Mouse (Mus musculus) granulocyte monocyte progenitor cell, adult 5-6 weeks (primary cell): Measurements from ENCODE around the gene Zfp592. TPM values are rescaled to one million over a fixed set of nuclear protein-coding genes. Genes with fewer than 3 reads are reported as not detected.

Experiments used
- ATAC-seq: replicated peaks from 2 replicates; pipeline ENCODE4 v1.8.0; 2016; ENCODE audit warnings: mild to moderate bottlenecking, moderate TSS enrichment, inconsistent platforms; ENCODE audit not compliant: poor library complexity, severe bottlenecking
- total RNA-seq, 2 experiments: library from RNA; stranded (forward) in 1 of 2; stranded (reverse) in 1 of 2; fragments of 200-712, 200-1000 nt in 1 of 2; fragments of >200 nt in 1 of 2; fragmentation: Nextera tagmentation in 1 of 2; gene quantifications; 2 replicates each; pipeline ENCODE4 v1.2.3; 2014 to 2017

The Zfp592 gene
- total RNA-seq, 2 experiments from 2014 or later, result 24.4 to 37.5 TPM

GRCm38 (mm10) chr7:80992631-80992979 is 876 bp upstream of the Zfp592 start:
- ATAC-seq, result no peak

- ATAC-seq, result peak; percentile 34
Observed at GRCm38 (mm10) chr7:80993834-80994662, 567 bp downstream of the Zfp592 start.

DNA sequence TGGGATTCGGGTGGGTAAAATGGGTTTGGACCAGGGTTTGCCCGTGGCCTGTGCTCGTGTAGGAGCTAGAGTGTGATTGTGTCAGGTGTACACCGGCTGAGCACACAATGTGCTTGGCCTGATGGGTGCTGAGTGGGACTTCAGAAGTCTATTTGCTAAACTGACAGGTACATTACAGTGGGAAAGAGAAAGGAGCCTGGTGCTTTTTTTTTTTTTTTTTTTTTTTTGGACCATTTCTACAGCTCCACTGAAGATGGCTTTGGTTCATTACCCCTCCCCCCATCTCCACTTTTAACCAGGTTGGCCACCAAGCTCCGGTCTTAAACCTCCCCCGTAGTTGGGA is 1.2 kb downstream of the Zfp592 start:
- ATAC-seq, result no peak

- ATAC-seq, result peak; percentile 66
Observed at GRCm38 (mm10) chr7:80995266-80996146, 2.0 kb downstream of the Zfp592 start.

DNA sequence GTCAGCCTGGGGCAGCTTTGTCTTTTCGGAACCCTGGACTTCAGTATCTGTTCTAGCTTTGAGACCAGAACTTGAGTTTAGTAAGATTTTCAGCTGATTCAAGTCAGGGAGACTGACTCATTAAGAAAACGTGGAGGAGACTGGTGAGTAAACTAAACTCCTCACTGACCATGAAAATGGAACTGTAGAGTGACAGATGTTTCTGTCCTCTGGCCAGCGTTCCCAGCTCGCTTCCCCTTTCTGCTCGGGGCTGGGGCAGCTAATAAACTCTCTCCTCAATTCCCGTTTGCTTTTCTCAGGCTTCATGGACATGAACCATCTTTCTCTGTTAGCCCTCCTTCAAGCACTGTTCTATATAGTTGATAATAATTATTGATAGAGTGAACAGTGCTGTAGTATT is 4.3 kb downstream of the Zfp592 start:
- peak; percentile 66 for ATAC-seq

DNA sequence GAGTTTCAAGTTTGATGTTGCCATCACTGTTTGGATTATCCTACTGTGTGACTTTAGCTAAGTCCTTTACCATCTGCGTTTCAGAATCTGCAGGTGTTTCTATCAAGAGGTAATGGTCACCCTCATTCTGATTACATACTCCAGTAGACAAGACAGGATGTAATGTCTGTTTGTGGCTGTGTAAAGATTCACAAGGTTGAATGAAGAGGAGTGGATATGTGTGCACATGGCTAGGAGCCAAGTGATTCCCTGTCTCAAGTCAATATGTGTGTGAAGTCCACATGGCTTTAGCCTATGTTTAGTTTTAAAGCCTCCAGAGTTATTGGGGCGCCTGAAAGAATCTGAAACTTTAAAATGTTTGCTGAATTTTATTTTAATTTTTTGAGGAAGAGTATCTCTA is 6.1 kb downstream of the Zfp592 start:
- no peak for ATAC-seq

DNA sequence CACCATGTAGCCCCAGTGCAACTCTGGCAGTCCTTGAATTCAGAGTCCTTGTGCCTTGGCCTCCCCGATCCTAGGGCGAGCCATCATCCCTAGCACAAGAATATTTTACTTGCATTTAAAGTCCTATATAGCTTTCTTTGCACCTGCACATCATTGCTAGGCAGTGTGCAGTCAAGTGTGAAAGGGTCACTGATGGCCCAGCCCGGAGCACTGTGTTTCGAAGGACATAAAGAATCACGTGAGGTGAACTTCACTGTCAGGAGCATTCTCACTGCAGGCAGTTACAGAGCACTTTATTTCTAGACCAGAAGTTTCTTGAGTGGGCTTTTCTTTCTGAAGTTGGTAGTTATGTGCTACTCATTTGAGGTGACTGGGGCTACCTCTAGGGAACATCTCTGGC is 8.4 kb downstream of the Zfp592 start:
- ATAC-seq, result no peak

GRCm38 (mm10) chr7:81004556-81005079 is 11.1 kb downstream of the Zfp592 start:
- ATAC-seq, result peak; percentile 70

DNA sequence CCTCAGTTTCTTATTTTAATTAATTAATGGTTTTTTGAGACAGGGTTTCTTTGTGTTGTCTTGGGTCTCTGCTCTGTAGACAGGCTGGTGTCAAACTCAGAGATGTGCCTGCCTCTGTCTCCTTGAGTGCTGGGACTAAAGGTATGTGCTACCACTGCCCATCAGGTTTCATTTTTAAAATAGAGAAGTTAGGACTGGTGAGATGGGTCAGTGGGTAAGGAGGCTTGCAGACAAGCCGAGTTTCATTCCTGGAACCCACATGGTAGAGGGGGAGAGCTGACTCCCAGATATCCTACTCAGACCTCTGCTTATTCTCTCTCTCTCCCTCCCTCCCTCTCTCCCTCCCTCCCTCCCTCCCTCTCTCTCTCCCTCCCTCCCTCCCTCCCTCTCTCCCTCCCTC is 12.5 kb downstream of the Zfp592 start:
- peak; percentile 54 for ATAC-seq

- no peak for ATAC-seq
Observed at GRCm38 (mm10) chr7:81008285-81008684, 14.8 kb downstream of the Zfp592 start.

GRCm38 (mm10) chr7:81011576-81011975 is 18.1 kb downstream of the Zfp592 start:
- ATAC-seq, result no peak

DNA sequence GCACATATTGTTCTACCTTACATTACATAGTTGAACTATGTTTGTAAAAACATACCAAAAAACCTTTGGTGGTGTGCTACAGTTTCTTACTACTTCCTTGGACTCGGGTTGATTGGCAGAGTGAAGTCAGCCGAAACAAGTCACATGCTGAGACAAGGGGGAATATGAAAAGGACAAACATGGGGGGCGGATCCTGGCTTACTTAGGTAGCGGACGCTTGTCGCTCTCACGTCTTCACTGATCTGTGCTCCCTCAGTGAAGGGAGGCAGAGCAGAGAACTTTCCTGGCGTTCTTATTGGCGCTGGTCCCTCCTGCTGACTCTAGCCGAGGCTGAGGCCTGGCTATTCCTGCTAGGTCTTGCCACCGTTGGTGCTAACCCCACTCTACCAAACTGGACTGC is 26.8 kb downstream of the Zfp592 start:
- ATAC-seq, result no peak

GRCm38 (mm10) chr7:81022731-81023130 is 29.2 kb downstream of the Zfp592 start:
- ATAC-seq, result no peak

DNA sequence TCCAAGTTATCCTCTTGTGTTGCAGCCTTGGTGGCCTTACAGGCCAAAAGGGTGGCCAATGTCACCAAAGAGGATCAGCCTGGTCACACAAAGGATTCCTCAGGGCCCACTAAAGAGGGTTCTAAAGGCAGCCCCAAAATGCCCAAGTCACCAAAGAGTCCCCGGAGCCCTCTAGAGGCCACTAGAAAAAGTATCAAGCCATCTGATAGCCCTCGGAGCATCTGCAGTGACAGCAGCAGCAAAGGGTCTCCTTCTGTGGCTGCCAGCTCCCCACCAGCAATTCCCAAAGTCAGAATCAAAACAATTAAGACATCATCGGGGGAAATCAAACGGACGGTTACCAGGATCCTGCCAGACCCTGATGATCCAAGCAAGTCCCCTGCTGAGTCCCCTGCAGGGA is 30.6 kb downstream of the Zfp592 start:
- ATAC-seq, result no peak

GRCm38 (mm10) chr7:81024651-81025050 is 31.2 kb downstream of the Zfp592 start:
- no peak for ATAC-seq

GRCm38 (mm10) chr7:81025751-81026150 is 32.3 kb downstream of the Zfp592 start:
- ATAC-seq, result no peak

DNA sequence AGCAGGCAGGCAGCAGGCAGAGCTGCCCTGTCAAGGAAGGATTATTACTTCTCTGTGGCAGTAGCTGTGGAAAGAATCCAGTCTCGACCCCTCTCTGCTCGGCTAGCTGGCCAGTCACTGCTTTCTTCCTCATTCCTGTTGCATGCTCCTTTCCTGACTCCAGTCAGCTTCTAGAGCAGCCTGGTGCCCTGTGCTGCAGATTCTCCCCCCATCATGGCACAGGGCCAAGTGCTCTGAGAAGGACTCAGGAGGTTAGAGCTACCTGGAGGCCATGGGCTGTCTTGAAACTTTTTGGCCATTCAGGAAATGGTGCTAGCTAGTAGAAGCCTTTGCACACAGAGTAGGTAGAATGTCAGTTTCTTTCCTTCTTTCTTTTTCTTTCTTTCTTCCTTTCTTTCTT is 46.2 kb downstream of the Zfp592 start:
- ATAC-seq, result no peak

- ATAC-seq, result no peak
Observed at GRCm38 (mm10) chr7:81043023-81043620, 49.6 kb downstream of the Zfp592 start.

DNA sequence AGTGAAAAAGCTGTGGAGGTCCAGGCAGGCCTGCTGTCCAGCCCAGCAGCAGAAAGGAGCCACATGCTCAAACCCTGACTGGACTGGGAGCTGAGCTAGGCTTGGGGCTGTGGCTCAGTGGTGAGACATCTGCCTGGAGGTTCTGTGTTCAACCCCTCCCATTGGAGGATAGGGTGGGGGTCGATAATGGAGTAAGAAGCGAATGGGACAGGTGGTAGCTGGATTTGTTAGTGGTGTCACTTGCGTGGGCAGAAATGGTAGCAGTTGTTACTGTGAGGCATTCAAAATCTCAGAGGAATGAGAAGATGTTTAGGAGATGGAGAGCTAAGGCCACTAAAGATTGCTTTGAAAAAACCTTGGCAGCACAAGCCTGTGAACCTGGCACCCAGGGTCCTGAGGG is 54.4 kb downstream of the Zfp592 start:
- ATAC-seq, result no peak

DNA sequence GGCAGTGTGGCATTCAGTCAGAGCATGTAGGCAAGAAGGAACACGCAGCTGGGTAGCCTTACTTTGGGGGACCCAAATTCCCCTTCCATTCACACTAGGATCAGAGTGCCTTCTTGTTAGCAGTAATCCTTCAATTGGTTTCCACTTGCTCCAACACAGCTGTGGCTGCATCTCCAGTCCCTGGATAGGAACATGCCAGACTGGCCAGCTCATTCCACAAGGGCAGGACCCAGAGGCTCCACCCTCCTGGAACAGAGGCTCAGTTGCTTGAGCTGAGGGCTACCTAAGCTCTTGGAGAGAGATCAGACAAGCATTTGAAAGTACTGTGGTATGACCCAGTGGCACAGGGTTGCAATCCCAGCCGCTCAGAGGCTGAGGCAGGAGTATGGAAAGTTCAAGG is 55.0 kb downstream of the Zfp592 start:
- ATAC-seq, result no peak

DNA sequence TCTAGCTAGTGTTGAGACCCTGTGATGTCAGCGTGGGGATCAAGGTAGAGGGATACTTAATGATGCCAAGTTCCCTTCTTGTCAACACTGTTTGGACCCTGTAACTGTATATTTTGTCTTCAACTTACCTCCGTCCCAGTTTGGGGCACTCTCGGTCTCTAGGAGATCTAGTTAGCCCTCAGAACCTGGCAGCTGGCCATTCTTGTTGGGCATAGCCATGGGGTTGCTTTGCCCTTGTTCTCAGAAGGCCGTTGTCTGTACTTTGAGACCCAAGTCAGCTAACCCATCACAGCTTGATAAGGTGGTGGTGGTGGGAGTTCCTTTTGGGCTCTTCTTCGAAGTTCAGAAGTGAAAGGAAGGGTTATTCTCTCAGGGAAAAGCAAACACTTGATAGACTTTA is 56.5 kb downstream of the Zfp592 start:
- ATAC-seq, result no peak
